Mouse (Mus musculus): ENCODE measurements around the gene Acvr1c. TPM values are rescaled to one million over a fixed set of nuclear protein-coding genes. Genes with fewer than 3 reads are reported as not detected.

The Acvr1c gene
- polyA plus RNA-seq, 1 experiment from 2014 or later = 0.19 TPM

GRCm38 (mm10) chr2:58357068-58357413 is 654 bp downstream of the Acvr1c start:
- no peaks in the 10 kb centered on the region for H3K36me3 ChIP-seq (ENCODE audit: control insufficient read depth, insufficient read depth, low read length)
- H3K27ac ChIP-seq (ENCODE audit: low read depth, low read length) = no peak overlapping the region
- H3K9ac ChIP-seq (ENCODE audit: low read length) = no peak overlapping the region; the same call in 1 of the 2 replicates
- H3K4me2 ChIP-seq = peak overlapping the region; percentile 97
- H3K27me3 ChIP-seq (ENCODE audit: control insufficient read depth, insufficient read depth, low read length) = peaks cover 13% of the 10 kb centered on the region
- H3K4me1 ChIP-seq (ENCODE audit: control insufficient read depth, insufficient read depth, low read length) = peaks cover 4% of the 10 kb centered on the region
- DNase-seq (ENCODE audit: low spot score, missing footprints) = no peak
- peak; percentile 67 for ATAC-seq (ENCODE audit: low FRiP score)
- peak overlapping the region; percentile 50 for H3K4me3 ChIP-seq (ENCODE audit: low read depth, low read length)
- no peaks in the 10 kb centered on the region for H3K9me3 ChIP-seq (ENCODE audit: control insufficient read depth, low read length)
- 0% methylated on average over 7 of the region's 7 CpGs for WGBS

- WGBS = 92% methylated on average over 3 of the region's 3 CpGs
- ATAC-seq (ENCODE audit: low FRiP score) (no peak), DNase-seq (ENCODE audit: low spot score, missing footprints) (no peak)
- H3K9ac ChIP-seq (ENCODE audit: low read length) = no peak overlapping the region
- peaks cover 4% of the 10 kb centered on the region for H3K4me1 ChIP-seq (ENCODE audit: control insufficient read depth, insufficient read depth, low read length)
- H3K36me3 ChIP-seq (ENCODE audit: control insufficient read depth, insufficient read depth, low read length) = no peaks in the 10 kb centered on the region
- peaks cover 13% of the 10 kb centered on the region for H3K27me3 ChIP-seq (ENCODE audit: control insufficient read depth, insufficient read depth, low read length)
- no peak overlapping the region for H3K4me3 ChIP-seq (ENCODE audit: low read depth, low read length)
- H3K4me2 ChIP-seq = no peak overlapping the region
- H3K9me3 ChIP-seq (ENCODE audit: control insufficient read depth, low read length) = no peaks in the 10 kb centered on the region
- no peak overlapping the region for H3K27ac ChIP-seq (ENCODE audit: low read depth, low read length)
These were observed 3.3 kb downstream of the Acvr1c start for GRCm38 (mm10) chr2:58354389-58354788.

DNA sequence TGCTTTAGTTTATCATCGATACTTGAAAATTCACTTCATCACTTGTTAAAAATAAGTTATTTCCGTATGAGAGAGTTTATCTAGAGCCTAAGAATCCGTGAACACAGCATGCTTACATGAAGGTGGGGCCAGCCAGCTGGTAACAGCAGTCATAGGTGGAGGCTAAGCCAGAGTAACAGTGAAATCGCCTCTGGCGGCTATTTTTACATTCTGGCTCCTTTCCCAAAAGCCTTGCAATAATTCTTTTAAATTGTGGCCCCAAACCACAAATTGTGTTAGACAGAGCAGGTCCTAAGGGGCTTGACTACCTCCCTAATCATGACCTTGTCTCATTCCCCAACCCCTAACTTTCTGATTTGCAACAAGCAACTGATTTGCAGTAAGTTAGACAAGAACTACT is 4.8 kb downstream of the Acvr1c start:
- 79% methylated on average over 5 of the region's 5 CpGs for WGBS
- no peak overlapping the region for H3K4me2 ChIP-seq
- H3K4me1 ChIP-seq (ENCODE audit: control insufficient read depth, insufficient read depth, low read length) = peaks cover 4% of the 10 kb centered on the region
- H3K9me3 ChIP-seq (ENCODE audit: control insufficient read depth, low read length) = no peaks in the 10 kb centered on the region
- H3K36me3 ChIP-seq (ENCODE audit: control insufficient read depth, insufficient read depth, low read length) = no peaks in the 10 kb centered on the region
- H3K9ac ChIP-seq (ENCODE audit: low read length) = no peak overlapping the region
- DNase-seq (ENCODE audit: low spot score, missing footprints) (no peak), ATAC-seq (ENCODE audit: low FRiP score) (no peak)
- H3K4me3 ChIP-seq (ENCODE audit: low read depth, low read length) = no peak overlapping the region
- peaks cover 9% of the 10 kb centered on the region for H3K27me3 ChIP-seq (ENCODE audit: control insufficient read depth, insufficient read depth, low read length)
- no peak overlapping the region for H3K27ac ChIP-seq (ENCODE audit: low read depth, low read length)

DNA sequence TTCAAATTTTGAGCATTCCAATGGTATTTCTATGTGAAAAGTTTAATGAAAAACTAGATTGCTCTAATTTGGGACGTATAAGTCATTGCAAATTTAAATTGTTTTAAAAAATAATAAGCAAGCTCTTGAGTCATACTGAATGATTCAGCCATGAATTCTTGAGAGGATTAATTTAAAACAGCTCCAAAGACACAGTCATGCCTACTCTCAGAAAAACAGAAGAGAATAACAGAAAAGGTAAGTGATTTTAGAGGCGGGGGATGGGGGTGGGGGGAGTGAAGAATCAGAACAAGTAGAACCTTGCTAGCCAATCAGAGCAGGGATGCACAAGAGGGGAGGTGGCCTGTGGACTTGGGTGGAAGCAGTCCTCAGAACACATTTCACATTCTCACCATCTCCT is 7.0 kb downstream of the Acvr1c start:
- 75% methylated on average over 2 of the region's 2 CpGs for WGBS
- no peak overlapping the region for H3K4me2 ChIP-seq
- no peak for ATAC-seq (ENCODE audit: low FRiP score)

DNA sequence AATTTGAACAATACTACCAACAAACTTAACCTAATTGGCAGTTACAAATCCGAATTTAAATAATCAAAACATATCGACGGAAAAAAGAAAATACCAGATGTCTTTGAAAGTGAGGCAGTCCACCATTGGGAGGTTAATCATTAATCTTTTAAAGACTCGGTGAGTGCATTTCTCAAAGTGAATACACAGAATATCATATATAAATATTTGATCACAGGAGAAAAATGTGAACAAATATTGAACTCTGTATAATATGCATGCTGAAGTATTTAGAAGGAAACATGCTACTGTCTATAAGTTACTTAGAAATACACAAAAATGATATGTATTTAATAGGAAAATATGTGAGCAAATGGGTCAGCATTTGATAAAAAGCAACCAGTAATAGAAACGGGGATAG is 21.0 kb downstream of the Acvr1c start:
- 89% methylated on average over 5 of the region's 5 CpGs for WGBS
- H3K9me3 ChIP-seq (ENCODE audit: control insufficient read depth, low read length) = no peaks in the 10 kb centered on the region
- no peak overlapping the region for H3K4me3 ChIP-seq (ENCODE audit: low read depth, low read length)
- H3K36me3 ChIP-seq (ENCODE audit: control insufficient read depth, insufficient read depth, low read length) = no peaks in the 10 kb centered on the region
- no peak for ATAC-seq (ENCODE audit: low FRiP score)
- no peaks in the 10 kb centered on the region for H3K4me1 ChIP-seq (ENCODE audit: control insufficient read depth, insufficient read depth, low read length)
- no peak overlapping the region for H3K4me2 ChIP-seq
- H3K9ac ChIP-seq (ENCODE audit: low read length) = no peak overlapping the region
- no peak for DNase-seq (ENCODE audit: low spot score, missing footprints)
- no peak overlapping the region for H3K27ac ChIP-seq (ENCODE audit: low read depth, low read length)
- no peaks in the 10 kb centered on the region for H3K27me3 ChIP-seq (ENCODE audit: control insufficient read depth, insufficient read depth, low read length)

More for the DNA sequence above, 7.0 kb downstream of the Acvr1c start:
- H3K9ac ChIP-seq (ENCODE audit: low read length) = no peak overlapping the region
- H3K4me3 ChIP-seq (ENCODE audit: low read depth, low read length) = no peak overlapping the region
- no peak for DNase-seq (ENCODE audit: low spot score, missing footprints)
- no peaks in the 10 kb centered on the region for H3K36me3 ChIP-seq (ENCODE audit: control insufficient read depth, insufficient read depth, low read length)
- H3K27me3 ChIP-seq (ENCODE audit: control insufficient read depth, insufficient read depth, low read length) = no peaks in the 10 kb centered on the region
- H3K9me3 ChIP-seq (ENCODE audit: control insufficient read depth, low read length) = no peaks in the 10 kb centered on the region
- H3K4me1 ChIP-seq (ENCODE audit: control insufficient read depth, insufficient read depth, low read length) = no peaks in the 10 kb centered on the region
- H3K27ac ChIP-seq (ENCODE audit: low read depth, low read length) = no peak overlapping the region

DNA sequence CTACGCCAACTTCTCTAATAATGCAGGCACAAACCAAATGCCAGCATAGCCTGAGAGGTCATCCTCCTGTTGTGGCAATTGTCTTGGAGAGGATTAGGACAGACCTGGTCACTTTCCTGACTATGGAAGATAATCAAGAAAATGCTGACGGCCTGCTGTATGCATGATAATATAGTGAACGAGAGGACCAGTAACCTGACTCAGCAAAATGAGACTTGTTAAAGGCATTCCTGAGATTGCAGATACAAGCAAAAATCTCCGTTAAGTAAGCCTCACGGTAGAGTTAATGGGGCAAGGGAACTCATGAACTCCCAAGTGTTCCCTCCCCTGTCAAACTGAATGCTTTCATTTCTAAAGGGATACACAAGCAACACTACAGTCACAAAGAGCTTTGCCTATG is 28.1 kb downstream of the Acvr1c start:
- H3K27me3 ChIP-seq (ENCODE audit: control insufficient read depth, insufficient read depth, low read length) = no peaks in the 10 kb centered on the region
- no peak for ATAC-seq (ENCODE audit: low FRiP score)
- H3K4me2 ChIP-seq = no peak overlapping the region
- 79% methylated on average over 5 of the region's 5 CpGs for WGBS
- H3K4me1 ChIP-seq (ENCODE audit: control insufficient read depth, insufficient read depth, low read length) = no peaks in the 10 kb centered on the region
- H3K9me3 ChIP-seq (ENCODE audit: control insufficient read depth, low read length) = no peaks in the 10 kb centered on the region
- no peak for DNase-seq (ENCODE audit: low spot score, missing footprints)
- no peak overlapping the region for H3K27ac ChIP-seq (ENCODE audit: low read depth, low read length)
- no peak overlapping the region for H3K4me3 ChIP-seq (ENCODE audit: low read depth, low read length)
- no peaks in the 10 kb centered on the region for H3K36me3 ChIP-seq (ENCODE audit: control insufficient read depth, insufficient read depth, low read length)
- H3K9ac ChIP-seq (ENCODE audit: low read length) = no peak overlapping the region

GRCm38 (mm10) chr2:58324118-58324901 is 33.4 kb downstream of the Acvr1c start:
- Histone ChIP-seq H3K9ac (ENCODE audit: low read length) (peak overlapping the region; percentile 83), H3K9me3 (ENCODE audit: control insufficient read depth, low read length) (no peaks in the 10 kb centered on the region), H3K27ac (ENCODE audit: low read depth, low read length) (no peak overlapping the region), H3K27me3 (ENCODE audit: control insufficient read depth, insufficient read depth, low read length) (no peaks in the 10 kb centered on the region), H3K4me1 (ENCODE audit: control insufficient read depth, insufficient read depth, low read length) (no peaks in the 10 kb centered on the region), H3K4me2 (peak overlapping the region; percentile 64), H3K4me3 (ENCODE audit: low read depth, low read length) (peak overlapping the region; percentile 45), H3K36me3 (ENCODE audit: control insufficient read depth, insufficient read depth, low read length) (no peaks in the 10 kb centered on the region)
- ATAC-seq (ENCODE audit: low FRiP score) = peak; percentile 96
- WGBS = 11% methylated on average over 23 of the region's 23 CpGs
- peak; percentile 94 for DNase-seq (ENCODE audit: low spot score, missing footprints)

GRCm38 (mm10) chr2:58323274-58323673 is 34.4 kb downstream of the Acvr1c start:
- Histone ChIP-seq H3K27me3 (ENCODE audit: control insufficient read depth, insufficient read depth, low read length) (no peaks in the 10 kb centered on the region), H3K4me3 (ENCODE audit: low read depth, low read length) (no peak overlapping the region), H3K27ac (ENCODE audit: low read depth, low read length) (no peak overlapping the region), H3K9ac (ENCODE audit: low read length) (no peak overlapping the region), H3K36me3 (ENCODE audit: control insufficient read depth, insufficient read depth, low read length) (no peaks in the 10 kb centered on the region), H3K4me1 (ENCODE audit: control insufficient read depth, insufficient read depth, low read length) (no peaks in the 10 kb centered on the region), H3K4me2 (no peak overlapping the region), H3K9me3 (ENCODE audit: control insufficient read depth, low read length) (no peaks in the 10 kb centered on the region)
- DNase-seq (ENCODE audit: low spot score, missing footprints) = no peak
- no peak for ATAC-seq (ENCODE audit: low FRiP score)
- WGBS = 79% methylated on average over 6 of the region's 6 CpGs

- 90% methylated on average over 7 of the region's 7 CpGs for WGBS
- no peak overlapping the region for H3K27ac ChIP-seq (ENCODE audit: low read depth, low read length)
These were observed 41.5 kb downstream of the Acvr1c start for GRCm38 (mm10) chr2:58316186-58316585.

More at GRCm38 (mm10) chr2:58316186-58316585, 41.5 kb downstream of the Acvr1c start:
- no peaks in the 10 kb centered on the region for H3K36me3 ChIP-seq (ENCODE audit: control insufficient read depth, insufficient read depth, low read length)
- H3K4me1 ChIP-seq (ENCODE audit: control insufficient read depth, insufficient read depth, low read length) = no peaks in the 10 kb centered on the region
- DNase-seq (ENCODE audit: low spot score, missing footprints) (no peak), ATAC-seq (ENCODE audit: low FRiP score) (no peak)
- no peak overlapping the region for H3K4me3 ChIP-seq (ENCODE audit: low read depth, low read length)
- H3K9me3 ChIP-seq (ENCODE audit: control insufficient read depth, low read length) = no peaks in the 10 kb centered on the region
- no peak overlapping the region for H3K4me2 ChIP-seq
- H3K27me3 ChIP-seq (ENCODE audit: control insufficient read depth, insufficient read depth, low read length) = no peaks in the 10 kb centered on the region
- H3K9ac ChIP-seq (ENCODE audit: low read length) = no peak overlapping the region

All from midbrain, embryonic 11.5 days (tissue).